Mouse (Mus musculus) liver, embryonic 15.5 days (tissue): Measurements from ENCODE around the gene Cyp4x1. TPM values are rescaled to one million over a fixed set of nuclear protein-coding genes. Genes with fewer than 3 reads are reported as not detected.

Source experiments
- ATAC-seq: fragments of 200-750 bp; cut with Nextera tagmentation; 2 replicates; pipeline ENCODE4 v1.8.0; 2017; ENCODE audit warnings: moderate number of reproducible peaks, mild to moderate bottlenecking, moderate library complexity; ENCODE audit not compliant: insufficient read depth
- H3K27ac ChIP-seq: fragments of 300-500 bp; sonication (generic); replicated peaks from 2 replicates; pipeline ENCODE4 v1.5.1; 2015; ENCODE audit warnings: mild to moderate bottlenecking, inconsistent platforms
- H3K27me3 ChIP-seq: fragments of 300-500 bp; sonication (generic); 2 replicates; pipeline ENCODE4 v1.6.1; 2015; ENCODE audit warnings: mild to moderate bottlenecking, inconsistent platforms
- H3K36me3 ChIP-seq: fragments of 300-500 bp; sonication (generic); replicated peaks from 2 replicates; pipeline ENCODE4 v1.6.1; 2015; ENCODE audit warnings: moderate library complexity, mild to moderate bottlenecking, inconsistent platforms
- H3K4me1 ChIP-seq: fragments of 300-500 bp; sonication (generic); replicated peaks from 2 replicates; pipeline ENCODE4 v1.6.1; 2015; ENCODE audit warnings: inconsistent platforms
- H3K4me2 ChIP-seq: fragments of 300-500 bp; sonication (generic); 2 replicates; pipeline ENCODE4 v1.6.1; 2015; ENCODE audit warnings: moderate library complexity, mild to moderate bottlenecking, inconsistent platforms
- H3K4me3 ChIP-seq: fragments of 300-500 bp; sonication (generic); replicated peaks from 2 replicates; pipeline ENCODE4 v1.5.1; 2015; ENCODE audit warnings: mild to moderate bottlenecking, inconsistent platforms
- H3K9ac ChIP-seq: fragments of 300-500 bp; sonication (generic); 2 replicates; pipeline ENCODE4 v1.6.1; 2015; ENCODE audit warnings: moderate library complexity, mild to moderate bottlenecking, inconsistent platforms
- H3K9me3 ChIP-seq: fragments of 300-500 bp; sonication (generic); replicated peaks from 2 replicates; pipeline ENCODE4 v1.6.1; 2016; ENCODE audit warnings: inconsistent platforms
- WGBS: fragments of 180-500 bp; shearing (Covaris S2); methylation state at CpG from one replicate; pipeline ENCODE4 v1.1.7; 2015; ENCODE audit warnings: mixed read lengths; ENCODE audit not compliant: insufficient replicate concordance; 5-methylcytosine and 5-hydroxymethylcytosine counted together
- polyA plus RNA-seq: library from polyadenylated mRNA; unstranded; fragments of >200 nt; fragmentation: Nextera tagmentation; extraction: Ambion mirVana; gene quantifications from 2 replicates; pipeline ENCODE4 v1.2.1, GENCODE M21; 2015

Gene Cyp4x1
- polyA plus RNA-seq, 1 experiment from 2014 or later, result 0.05 TPM

- H3K27me3 ChIP-seq, result peaks cover 60% of the 10 kb centered on the region
- under 1% methylated on average over 60 of the region's 60 CpGs for WGBS
- peak within 1 kb of the TSS; percentile 99 for H3K27ac ChIP-seq
- H3K9me3 ChIP-seq, result no peaks in the 10 kb centered on the region
- peak within 1 kb of the TSS; percentile 96 for H3K4me2 ChIP-seq
- ATAC-seq, result peak; percentile 84
- H3K4me3 ChIP-seq, result peak within 1 kb of the TSS; percentile 79
- H3K36me3 ChIP-seq, result peaks cover 5% of the 10 kb centered on the region; the same call in 1 of the 2 replicates
- H3K4me1 ChIP-seq, result peaks cover 51% of the 10 kb centered on the region
- H3K9ac ChIP-seq, result peak within 1 kb of the TSS; percentile 96
Observed at GRCm38 (mm10) chr4:115056371-115056920, 77.6 kb downstream of the Cyp4x1 start, which contains the start of gene Tal1. Gene Tal1 (plus strand): TSS chr4:115056426.

Other genes starting within 250 kb of the Cyp4x1 start
- not detected in 2 replicates for gene Foxd2, start 225.4 kb downstream of the Cyp4x1 start, polyA plus RNA-seq
- not detected in 2 replicates for gene Foxe3, start 208.3 kb downstream of the Cyp4x1 start, polyA plus RNA-seq
- 53.4 and 56.9 TPM in 2 replicates for gene Cmpk1, start 147.0 kb downstream of the Cyp4x1 start, polyA plus RNA-seq
- 8.9 and 9.5 TPM in 2 replicates for gene Stil, start 134.1 kb downstream of the Cyp4x1 start, polyA plus RNA-seq
- 26.5 and 31.0 TPM in 2 replicates for gene Tal1, start 77.9 kb downstream of the Cyp4x1 start, polyA plus RNA-seq
- 25.4 and 25.5 TPM in 2 replicates for gene Pdzk1ip1, start 45.6 kb downstream of the Cyp4x1 start, polyA plus RNA-seq
- not detected in 2 replicates for gene Cyp4a29, start 107.8 kb upstream of the Cyp4x1 start, polyA plus RNA-seq
- gene Cyp4a12a, start 164.8 kb upstream of the Cyp4x1 start, polyA plus RNA-seq, result 0.03 TPM in 1 of 2 replicates, not detected in the other